Mouse (Mus musculus): Measurements from ENCODE around the gene Hhip.

- TF ChIP-seq CTCF (IDR thresholded peaks at IDR 0.05; ENCODE audit: low read depth, low read length) (no peak), POLR2A (IDR thresholded peaks at IDR 0.05; ENCODE audit: borderline replicate concordance, low read depth, low read length) (no peak)
Measured at GRCm38 (mm10) chr8:80055777-80056176, 2.0 kb downstream of the Hhip start.

Data from bone marrow macrophage, adult 2 months (primary cell).